Mouse (Mus musculus): ENCODE measurements around the gene Ifitm10. TPM values are rescaled to one million over a fixed set of nuclear protein-coding genes. Genes with fewer than 3 reads are reported as not detected.

Gene Ifitm10
- polyA plus RNA-seq, 1 experiment from 2014 or later, result 2.2 TPM

DNA sequence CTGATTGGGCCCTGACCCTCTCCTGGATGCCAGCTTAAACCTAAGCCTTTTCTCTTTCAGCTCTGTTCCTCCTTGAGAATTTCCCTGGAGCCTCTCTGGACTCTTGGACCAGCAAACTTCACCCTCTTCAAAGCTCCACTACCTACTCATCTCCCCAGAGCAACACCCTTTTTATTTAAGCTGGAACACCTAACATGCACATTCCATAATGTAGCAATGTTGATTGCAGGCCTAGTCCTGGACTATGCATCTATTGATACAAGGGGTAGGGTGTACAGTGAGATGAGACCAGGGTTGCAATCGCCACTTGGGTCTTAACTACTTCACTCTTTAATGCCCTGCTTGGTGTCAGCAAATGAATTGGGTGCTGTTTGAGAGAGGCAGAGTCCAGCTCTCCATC lies 14.6 kb upstream of the Ifitm10 start:
- DNase-seq (peak; percentile 12), ATAC-seq (no peak)
- peaks cover 30% of the 10 kb centered on the region for H3K36me3 ChIP-seq (replicated peaks; ENCODE audit: insufficient read depth, low read length)
- H3K4me2 ChIP-seq (ENCODE audit: low read depth, low read length), result peak overlapping the region; percentile 94
- peaks cover 52% of the 10 kb centered on the region for H3K4me1 ChIP-seq (ENCODE audit: insufficient read depth)
- H3K4me3 ChIP-seq (ENCODE audit: low read depth, low read length), result peak overlapping the region; percentile 63
- no peak for TF ChIP-seq CTCF (IDR thresholded peaks at IDR 0.05; ENCODE audit: low read depth)
- no peak for TF ChIP-seq EP300 (IDR thresholded peaks at IDR 0.05; ENCODE audit: low read depth)
- 72% methylated on average over 1 of the region's 1 CpGs for WGBS (ENCODE audit: insufficient replicate concordance)
- peak overlapping the region; percentile 87 for H3K27ac ChIP-seq (ENCODE audit: low read depth)
- H3K9ac ChIP-seq (replicated peaks), result no peak overlapping the region
- no peaks in the 10 kb centered on the region for H3K9me3 ChIP-seq (ENCODE audit: low read length)
- no peaks in the 10 kb centered on the region for H3K27me3 ChIP-seq (ENCODE audit: insufficient read depth, low read length)

DNA sequence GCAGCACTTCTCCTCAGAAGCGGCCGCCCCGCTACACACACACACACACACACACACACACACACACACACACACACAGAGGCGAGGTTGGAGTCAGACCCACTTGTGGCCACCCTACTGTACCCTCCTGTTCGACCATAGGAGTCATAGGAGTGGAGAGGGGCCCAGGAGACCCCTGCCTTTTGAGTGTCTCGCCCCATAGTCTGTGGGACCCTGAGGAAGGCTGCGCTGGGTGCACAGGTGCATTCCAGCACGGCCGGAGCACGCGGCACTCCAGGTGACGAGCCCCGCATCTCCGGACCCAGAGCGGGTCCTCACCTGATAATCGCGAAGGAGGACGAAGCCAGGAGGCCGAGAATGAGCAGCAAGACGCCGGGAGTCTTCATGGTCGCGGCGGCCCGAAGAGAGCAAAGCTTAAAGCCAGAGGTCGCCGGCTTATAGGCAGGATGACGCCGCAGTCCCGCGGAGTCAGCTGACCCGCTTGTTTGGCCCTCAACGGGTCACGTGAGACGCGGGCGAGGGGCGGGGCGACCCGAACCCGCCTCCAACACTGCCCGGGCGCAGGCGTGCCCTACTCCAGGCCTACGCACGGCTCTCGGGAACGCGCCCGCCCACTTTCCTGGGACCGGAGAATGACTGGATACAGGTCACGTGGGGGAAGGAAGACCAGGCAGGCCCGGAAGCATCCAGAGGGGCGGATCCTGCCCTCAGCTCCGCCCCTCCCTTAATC lies 14.0 kb upstream of the Ifitm10 start, which contains the start of gene Ctsd:
Ctsd (minus strand) TSS at position 620 of the 730 bp plus-strand sequence.
- Histone ChIP-seq H3K4me2 (ENCODE audit: low read depth, low read length) (peak within 1 kb of the TSS; percentile 94), H3K9ac (replicated peaks) (peak within 1 kb of the TSS; percentile 72), H3K27ac (ENCODE audit: low read depth) (peak within 1 kb of the TSS; percentile 87), H3K9me3 (ENCODE audit: low read length) (no peaks in the 10 kb centered on the region), H3K4me3 (ENCODE audit: low read depth, low read length) (peak within 1 kb of the TSS; percentile 63), H3K36me3 (replicated peaks; ENCODE audit: insufficient read depth, low read length) (peaks cover 36% of the 10 kb centered on the region), H3K27me3 (ENCODE audit: insufficient read depth, low read length) (no peaks in the 10 kb centered on the region), H3K4me1 (ENCODE audit: insufficient read depth) (peaks cover 48% of the 10 kb centered on the region)
- ATAC-seq (peak; percentile 93), DNase-seq (peak; percentile 99)
- WGBS (ENCODE audit: insufficient replicate concordance), result under 1% methylated on average over 53 of the region's 55 CpGs
- TF ChIP-seq EP300 (IDR thresholded peaks at IDR 0.05; ENCODE audit: low read depth) (peak; percentile 12), CTCF (IDR thresholded peaks at IDR 0.05; ENCODE audit: low read depth) (no peak)

DNA sequence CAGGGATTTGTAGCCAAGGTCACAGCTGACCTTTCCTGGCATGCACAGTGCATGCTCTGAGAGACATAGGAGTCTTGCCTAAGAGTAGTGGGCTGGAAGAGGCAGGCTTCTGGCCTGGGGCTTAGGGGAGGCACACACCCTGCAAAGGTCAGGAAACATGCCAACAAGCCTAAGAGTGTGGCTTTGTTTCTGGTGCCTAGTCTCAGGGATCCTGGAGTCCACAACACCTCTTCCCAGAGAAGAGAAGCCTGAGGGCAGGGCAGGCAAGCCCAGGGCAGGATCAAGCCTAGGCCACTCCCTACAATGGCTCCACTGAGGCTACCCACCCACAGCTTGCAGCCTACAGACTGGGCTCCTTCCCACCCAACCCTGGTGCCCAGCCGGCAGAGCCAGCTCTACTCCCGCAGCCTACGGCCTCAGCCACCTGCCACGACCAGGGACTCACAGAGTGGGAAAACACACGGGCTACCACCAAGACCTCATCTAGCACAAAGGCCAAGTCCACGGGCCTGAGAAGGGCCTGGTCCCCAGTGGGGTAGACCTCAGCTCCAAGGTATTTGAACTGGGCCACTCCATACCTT lies 13.2 kb upstream of the Ifitm10 start:
- Histone ChIP-seq H3K27me3 (ENCODE audit: insufficient read depth, low read length) (no peaks in the 10 kb centered on the region), H3K4me3 (ENCODE audit: low read depth, low read length) (peak overlapping the region; percentile 63), H3K4me1 (ENCODE audit: insufficient read depth) (peaks cover 45% of the 10 kb centered on the region), H3K36me3 (replicated peaks; ENCODE audit: insufficient read depth, low read length) (peaks cover 45% of the 10 kb centered on the region), H3K9me3 (ENCODE audit: low read length) (no peaks in the 10 kb centered on the region), H3K9ac (replicated peaks) (peak overlapping the region; percentile 72), H3K4me2 (ENCODE audit: low read depth, low read length) (peak overlapping the region; percentile 94), H3K27ac (ENCODE audit: low read depth) (peak overlapping the region; percentile 87)
- 28% methylated on average over 6 of the region's 6 CpGs for WGBS (ENCODE audit: insufficient replicate concordance)
- peak; percentile 29 for ATAC-seq
- no peak for DNase-seq
- TF ChIP-seq CTCF (IDR thresholded peaks at IDR 0.05; ENCODE audit: low read depth), result no peak

DNA sequence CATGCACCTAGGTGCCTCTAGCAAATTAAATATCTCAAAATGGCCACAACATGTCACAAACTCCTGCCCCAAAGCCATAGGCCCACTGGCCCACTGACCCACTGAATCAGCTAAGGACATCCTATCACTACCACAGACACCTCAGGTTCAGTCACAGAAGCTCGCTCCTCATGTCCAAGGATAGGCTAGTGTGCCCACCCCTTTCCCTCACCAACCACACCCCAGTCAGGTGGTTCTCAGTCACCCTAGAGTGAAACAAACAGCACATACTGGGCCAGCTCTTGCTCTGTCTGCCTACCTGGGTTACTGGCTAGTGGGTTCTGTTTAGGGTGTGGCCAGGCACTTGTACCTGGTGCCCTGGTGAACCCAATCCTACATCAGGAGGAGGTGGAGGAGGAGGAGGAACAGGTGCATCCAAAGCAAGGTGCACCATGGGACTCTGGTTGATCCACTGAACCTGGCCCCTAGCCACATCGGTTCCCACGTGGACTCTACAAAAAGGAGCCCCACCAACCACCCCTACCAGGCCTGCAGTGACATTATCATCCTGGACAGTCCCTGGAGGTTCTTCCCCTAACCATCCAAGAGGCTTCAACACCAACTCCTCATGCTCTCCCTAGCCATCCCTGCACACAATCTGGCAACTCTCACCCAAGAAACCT lies 12.3 kb upstream of the Ifitm10 start:
- Histone ChIP-seq H3K36me3 (replicated peaks; ENCODE audit: insufficient read depth, low read length) (peaks cover 53% of the 10 kb centered on the region), H3K9me3 (ENCODE audit: low read length) (no peaks in the 10 kb centered on the region), H3K4me2 (ENCODE audit: low read depth, low read length) (peak overlapping the region; percentile 94), H3K4me1 (ENCODE audit: insufficient read depth) (peaks cover 51% of the 10 kb centered on the region), H3K27ac (ENCODE audit: low read depth) (peak overlapping the region; percentile 87; the same call in 1 of the 2 replicates), H3K4me3 (ENCODE audit: low read depth, low read length) (peak overlapping the region; percentile 63), H3K9ac (replicated peaks) (peak overlapping the region; percentile 72), H3K27me3 (ENCODE audit: insufficient read depth, low read length) (no peaks in the 10 kb centered on the region)
- DNase-seq, result no peak
- ATAC-seq, result no peak
- WGBS (ENCODE audit: insufficient replicate concordance), result 64% methylated on average over 3 of the region's 3 CpGs
- TF ChIP-seq CTCF (IDR thresholded peaks at IDR 0.05; ENCODE audit: low read depth) (no peak), EP300 (IDR thresholded peaks at IDR 0.05; ENCODE audit: low read depth) (no peak)

DNA sequence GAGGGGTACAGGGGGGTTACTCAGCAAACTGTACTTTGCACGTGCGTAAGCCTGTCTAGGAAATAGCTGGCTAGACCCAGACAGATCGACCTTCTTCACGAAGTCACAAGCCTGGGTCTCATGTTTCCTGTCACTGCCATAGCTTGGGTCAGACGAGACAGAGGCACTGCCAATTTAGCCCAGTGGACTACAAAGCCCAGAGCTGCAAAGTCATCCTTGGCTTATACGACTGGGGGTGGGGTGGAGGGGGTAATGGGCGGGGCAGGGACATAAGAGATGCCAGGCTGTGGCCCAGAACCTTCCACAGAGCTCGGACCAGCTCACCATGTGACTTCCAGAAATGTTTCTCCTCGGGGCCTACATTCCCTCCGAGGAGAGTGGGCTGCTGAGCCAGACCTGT lies 10.8 kb upstream of the Ifitm10 start:
- WGBS (ENCODE audit: insufficient replicate concordance), result 63% methylated on average over 10 of the region's 10 CpGs
- peak overlapping the region; percentile 94 for H3K4me2 ChIP-seq (ENCODE audit: low read depth, low read length)
- H3K27ac ChIP-seq (ENCODE audit: low read depth), result peak overlapping the region; percentile 22; the same call in 1 of the 2 replicates
- ATAC-seq (no peak), DNase-seq (no peak)
- TF ChIP-seq EP300 (IDR thresholded peaks at IDR 0.05; ENCODE audit: low read depth) (no peak), CTCF (IDR thresholded peaks at IDR 0.05; ENCODE audit: low read depth) (no peak)
- no peaks in the 10 kb centered on the region for H3K9me3 ChIP-seq (ENCODE audit: low read length)
- H3K9ac ChIP-seq (replicated peaks), result no peak overlapping the region; the same call in 1 of the 2 replicates
- H3K4me1 ChIP-seq (ENCODE audit: insufficient read depth), result peaks cover 53% of the 10 kb centered on the region
- 0 out of 2 replicates have a peak overlapping the region, but pooled peaks have one; percentile 63 for H3K4me3 ChIP-seq (ENCODE audit: low read depth, low read length)
- no peaks in the 10 kb centered on the region for H3K27me3 ChIP-seq (ENCODE audit: insufficient read depth, low read length)
- H3K36me3 ChIP-seq (replicated peaks; ENCODE audit: insufficient read depth, low read length), result peaks cover 69% of the 10 kb centered on the region

DNA sequence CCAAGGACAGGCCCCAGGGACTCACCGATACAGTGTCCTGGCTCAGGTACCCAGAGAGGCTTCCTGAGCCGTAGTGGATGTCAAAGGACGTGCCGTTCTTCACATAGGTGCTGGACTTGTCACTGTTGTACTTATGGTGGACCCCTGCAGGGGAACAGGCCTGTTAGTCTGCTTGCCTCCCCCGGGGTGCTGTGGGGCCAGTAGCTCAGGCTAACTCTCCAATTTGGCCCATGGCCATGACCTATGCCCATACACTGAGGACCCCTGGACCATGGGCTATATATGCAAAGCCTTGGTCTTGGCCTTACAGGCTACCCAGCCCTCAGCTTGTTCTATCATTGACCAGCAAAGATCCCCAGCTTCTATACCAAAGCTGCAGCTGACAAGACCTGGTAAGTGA lies 9.0 kb upstream of the Ifitm10 start, which contains the start of gene Gm49369:
Gm49369 (minus strand) TSS at position 101 of the 400 bp plus-strand sequence.
- 86% methylated on average over 5 of the region's 5 CpGs for WGBS (ENCODE audit: insufficient replicate concordance)
- no peak within 1 kb of the TSS for H3K9ac ChIP-seq (replicated peaks)
- peaks cover 48% of the 10 kb centered on the region for H3K4me1 ChIP-seq (ENCODE audit: insufficient read depth)
- DNase-seq (no peak), ATAC-seq (no peak)
- no peaks in the 10 kb centered on the region for H3K9me3 ChIP-seq (ENCODE audit: low read length)
- TF ChIP-seq EP300 (IDR thresholded peaks at IDR 0.05; ENCODE audit: low read depth) (no peak), CTCF (IDR thresholded peaks at IDR 0.05; ENCODE audit: low read depth) (no peak)
- no peak within 1 kb of the TSS for H3K27ac ChIP-seq (ENCODE audit: low read depth)
- H3K36me3 ChIP-seq (replicated peaks; ENCODE audit: insufficient read depth, low read length), result peaks cover 86% of the 10 kb centered on the region
- no peaks in the 10 kb centered on the region for H3K27me3 ChIP-seq (ENCODE audit: insufficient read depth, low read length)
- H3K4me2 ChIP-seq (ENCODE audit: low read depth, low read length), result no peak within 1 kb of the TSS
- H3K4me3 ChIP-seq (ENCODE audit: low read depth, low read length), result no peak within 1 kb of the TSS
